Mouse (Mus musculus): ENCODE results near the gene Vps16. TPM values are rescaled to one million over a fixed set of nuclear protein-coding genes. Genes with fewer than 3 reads are reported as not detected.

Vps16 gene
- polyA plus RNA-seq, 1 experiment from 2014 or later, result 22.8 TPM

DNA sequence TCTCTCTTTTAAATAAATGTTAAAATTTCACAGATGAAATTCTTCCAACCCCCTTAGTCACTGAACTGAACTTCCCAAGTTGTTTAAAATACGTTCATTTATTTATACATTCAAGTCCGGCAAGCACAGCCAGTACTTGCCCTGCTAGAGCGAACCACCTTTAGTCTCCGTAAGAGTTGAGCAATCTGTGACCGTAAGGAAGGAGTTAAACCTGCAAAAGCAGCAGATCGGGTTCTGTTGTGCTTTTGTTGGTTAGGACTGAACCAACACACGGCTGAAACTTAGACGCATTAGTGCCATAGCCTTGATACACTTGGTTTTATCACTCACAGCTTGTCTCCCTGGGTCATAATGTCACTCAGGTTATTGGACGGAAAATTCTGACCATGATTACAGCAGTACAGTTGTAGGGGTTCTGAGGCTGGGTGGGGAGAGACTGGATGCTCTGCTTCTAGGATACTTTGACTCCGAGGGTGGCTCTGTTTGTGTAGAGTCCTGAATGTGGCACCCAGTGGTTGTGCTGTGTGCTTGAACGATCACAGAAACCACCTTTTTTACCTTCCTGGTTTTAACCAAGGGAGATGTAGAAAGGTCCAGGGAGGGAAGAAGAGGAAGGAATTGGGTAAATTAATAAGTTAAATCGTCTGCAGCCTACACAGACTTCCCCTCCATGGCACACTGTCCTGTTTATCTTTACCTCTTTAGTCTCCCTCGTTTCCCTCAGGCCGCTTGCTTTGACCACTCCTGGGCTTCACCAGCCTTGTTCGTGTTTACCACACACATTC, 37.3 kb downstream of the Vps16 start:
- Histone ChIP-seq H3K27ac (ENCODE audit: low read depth) (no peak overlapping the region), H3K9ac (replicated peaks) (no peak overlapping the region), H3K4me3 (ENCODE audit: low read depth, low read length) (no peak overlapping the region), H3K9me3 (ENCODE audit: low read length) (no peaks in the 10 kb centered on the region), H3K4me1 (ENCODE audit: insufficient read depth) (peaks cover 6% of the 10 kb centered on the region; the same call in 1 of the 2 replicates), H3K27me3 (ENCODE audit: insufficient read depth, low read length) (no peaks in the 10 kb centered on the region), H3K4me2 (ENCODE audit: low read depth, low read length) (peak overlapping the region; percentile 10; the same call in 1 of the 2 replicates), H3K36me3 (replicated peaks; ENCODE audit: insufficient read depth, low read length) (0 out of 2 replicates have a peak, but pooled peaks cover 3% of the 10 kb centered on the region)
- no peak for DNase-seq
- 47% methylated on average over 15 of the region's 15 CpGs for WGBS (ENCODE audit: insufficient replicate concordance)
- no peak for ATAC-seq
- no peak for TF ChIP-seq CTCF (IDR thresholded peaks at IDR 0.05; ENCODE audit: low read depth)
- TF ChIP-seq EP300 (IDR thresholded peaks at IDR 0.05; ENCODE audit: low read depth), result no peak

DNA sequence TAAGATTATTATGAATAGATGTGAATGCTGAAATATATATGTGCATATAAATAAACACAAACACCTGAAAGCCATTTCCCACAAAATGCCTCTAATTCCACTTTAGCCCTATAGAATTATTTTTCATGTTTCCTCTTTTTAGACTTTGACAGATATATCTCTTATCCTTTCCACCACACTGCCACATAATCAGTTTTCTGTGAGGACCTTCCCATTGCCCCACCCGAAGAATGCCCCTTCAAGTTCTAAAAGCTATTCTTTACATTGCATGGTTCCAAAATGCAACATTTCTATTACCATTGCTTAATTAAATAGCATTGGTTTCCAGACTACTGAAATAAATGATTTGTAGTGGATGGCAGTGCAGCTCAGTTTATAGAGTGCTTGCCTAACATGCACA, 42.3 kb downstream of the Vps16 start:
- Histone ChIP-seq H3K27ac (ENCODE audit: low read depth) (no peak overlapping the region), H3K9me3 (ENCODE audit: low read length) (no peaks in the 10 kb centered on the region), H3K4me2 (ENCODE audit: low read depth, low read length) (no peak overlapping the region), H3K27me3 (ENCODE audit: insufficient read depth, low read length) (no peaks in the 10 kb centered on the region), H3K9ac (replicated peaks) (no peak overlapping the region), H3K4me3 (ENCODE audit: low read depth, low read length) (no peak overlapping the region), H3K36me3 (replicated peaks; ENCODE audit: insufficient read depth, low read length) (0 out of 2 replicates have a peak, but pooled peaks cover 3% of the 10 kb centered on the region), H3K4me1 (ENCODE audit: insufficient read depth) (peaks cover 13% of the 10 kb centered on the region)
- ATAC-seq, result no peak
- no peak for TF ChIP-seq CTCF (IDR thresholded peaks at IDR 0.05; ENCODE audit: low read depth)
- no peak for TF ChIP-seq EP300 (IDR thresholded peaks at IDR 0.05; ENCODE audit: low read depth)
- WGBS (ENCODE audit: insufficient replicate concordance), result 35% methylated on average over 1 of the region's 1 CpGs
- DNase-seq, result no peak

- 68% methylated on average over 4 of the region's 4 CpGs for WGBS (ENCODE audit: insufficient replicate concordance)
- TF ChIP-seq CTCF (IDR thresholded peaks at IDR 0.05; ENCODE audit: low read depth) (no peak), EP300 (IDR thresholded peaks at IDR 0.05; ENCODE audit: low read depth) (no peak)
- Histone ChIP-seq H3K27ac (ENCODE audit: low read depth) (no peak overlapping the region), H3K36me3 (replicated peaks; ENCODE audit: insufficient read depth, low read length) (no peaks in the 10 kb centered on the region), H3K4me3 (ENCODE audit: low read depth, low read length) (no peak overlapping the region), H3K9me3 (ENCODE audit: low read length) (no peaks in the 10 kb centered on the region), H3K4me1 (ENCODE audit: insufficient read depth) (peaks cover 12% of the 10 kb centered on the region), H3K4me2 (ENCODE audit: low read depth, low read length) (no peak overlapping the region), H3K9ac (replicated peaks) (no peak overlapping the region), H3K27me3 (ENCODE audit: insufficient read depth, low read length) (no peaks in the 10 kb centered on the region)
- ATAC-seq, result no peak
- no peak for DNase-seq
Observed at GRCm38 (mm10) chr2:130469366-130469765, 45.2 kb downstream of the Vps16 start.

GRCm38 (mm10) chr2:130469935-130470334, 45.8 kb downstream of the Vps16 start:
- no peaks in the 10 kb centered on the region for H3K36me3 ChIP-seq (replicated peaks; ENCODE audit: insufficient read depth, low read length)
- peaks cover 12% of the 10 kb centered on the region for H3K4me1 ChIP-seq (ENCODE audit: insufficient read depth)
- ATAC-seq (peak; percentile 79), DNase-seq (no peak)
- H3K27ac ChIP-seq (ENCODE audit: low read depth), result no peak overlapping the region
- H3K4me3 ChIP-seq (ENCODE audit: low read depth, low read length), result no peak overlapping the region
- H3K27me3 ChIP-seq (ENCODE audit: insufficient read depth, low read length), result no peaks in the 10 kb centered on the region
- 68% methylated on average over 2 of the region's 2 CpGs for WGBS (ENCODE audit: insufficient replicate concordance)
- no peak overlapping the region for H3K4me2 ChIP-seq (ENCODE audit: low read depth, low read length)
- H3K9ac ChIP-seq (replicated peaks), result no peak overlapping the region
- TF ChIP-seq EP300 (IDR thresholded peaks at IDR 0.05; ENCODE audit: low read depth), result peak; percentile 50; the same call in 1 of the 2 replicates
- no peak for TF ChIP-seq CTCF (IDR thresholded peaks at IDR 0.05; ENCODE audit: low read depth)
- H3K9me3 ChIP-seq (ENCODE audit: low read length), result no peaks in the 10 kb centered on the region

- WGBS (ENCODE audit: insufficient replicate concordance), result 29% methylated on average over 8 of the region's 8 CpGs
- peak overlapping the region; percentile 46 for H3K4me2 ChIP-seq (ENCODE audit: low read depth, low read length)
- H3K9me3 ChIP-seq (ENCODE audit: low read length), result no peaks in the 10 kb centered on the region
Observed at GRCm38 (mm10) chr2:130472908-130473510, 48.9 kb downstream of the Vps16 start.

GRCm38 (mm10) chr2:130475764-130476163, 51.6 kb downstream of the Vps16 start:
- no peaks in the 10 kb centered on the region for H3K9me3 ChIP-seq (ENCODE audit: low read length)
- peaks cover 4% of the 10 kb centered on the region for H3K4me1 ChIP-seq (ENCODE audit: insufficient read depth)
- H3K4me3 ChIP-seq (ENCODE audit: low read depth, low read length), result no peak overlapping the region
- WGBS (ENCODE audit: insufficient replicate concordance), result 80% methylated on average over 11 of the region's 11 CpGs
- no peaks in the 10 kb centered on the region for H3K27me3 ChIP-seq (ENCODE audit: insufficient read depth, low read length)
- no peaks in the 10 kb centered on the region for H3K36me3 ChIP-seq (replicated peaks; ENCODE audit: insufficient read depth, low read length)
- no peak overlapping the region for H3K27ac ChIP-seq (ENCODE audit: low read depth)
- TF ChIP-seq CTCF (IDR thresholded peaks at IDR 0.05; ENCODE audit: low read depth), result no peak
- no peak overlapping the region for H3K4me2 ChIP-seq (ENCODE audit: low read depth, low read length)
- H3K9ac ChIP-seq (replicated peaks), result no peak overlapping the region
- ATAC-seq, result no peak
- no peak for DNase-seq

More at GRCm38 (mm10) chr2:130472908-130473510, 48.9 kb downstream of the Vps16 start:
- DNase-seq (no peak), ATAC-seq (no peak)
- no peak overlapping the region for H3K9ac ChIP-seq (replicated peaks)
- TF ChIP-seq EP300 (IDR thresholded peaks at IDR 0.05; ENCODE audit: low read depth) (no peak), CTCF (IDR thresholded peaks at IDR 0.05; ENCODE audit: low read depth) (no peak)
- H3K36me3 ChIP-seq (replicated peaks; ENCODE audit: insufficient read depth, low read length), result no peaks in the 10 kb centered on the region
- H3K4me3 ChIP-seq (ENCODE audit: low read depth, low read length), result no peak overlapping the region
- H3K27ac ChIP-seq (ENCODE audit: low read depth), result 0 out of 2 replicates have a peak overlapping the region, but pooled peaks have one; percentile 39
- peaks cover 14% of the 10 kb centered on the region for H3K4me1 ChIP-seq (ENCODE audit: insufficient read depth)
- no peaks in the 10 kb centered on the region for H3K27me3 ChIP-seq (ENCODE audit: insufficient read depth, low read length)

Measured in liver, postnatal 0 days (tissue).